ENCODE assay signal across 15 mouse cellular contexts in the genomic region with DNA sequence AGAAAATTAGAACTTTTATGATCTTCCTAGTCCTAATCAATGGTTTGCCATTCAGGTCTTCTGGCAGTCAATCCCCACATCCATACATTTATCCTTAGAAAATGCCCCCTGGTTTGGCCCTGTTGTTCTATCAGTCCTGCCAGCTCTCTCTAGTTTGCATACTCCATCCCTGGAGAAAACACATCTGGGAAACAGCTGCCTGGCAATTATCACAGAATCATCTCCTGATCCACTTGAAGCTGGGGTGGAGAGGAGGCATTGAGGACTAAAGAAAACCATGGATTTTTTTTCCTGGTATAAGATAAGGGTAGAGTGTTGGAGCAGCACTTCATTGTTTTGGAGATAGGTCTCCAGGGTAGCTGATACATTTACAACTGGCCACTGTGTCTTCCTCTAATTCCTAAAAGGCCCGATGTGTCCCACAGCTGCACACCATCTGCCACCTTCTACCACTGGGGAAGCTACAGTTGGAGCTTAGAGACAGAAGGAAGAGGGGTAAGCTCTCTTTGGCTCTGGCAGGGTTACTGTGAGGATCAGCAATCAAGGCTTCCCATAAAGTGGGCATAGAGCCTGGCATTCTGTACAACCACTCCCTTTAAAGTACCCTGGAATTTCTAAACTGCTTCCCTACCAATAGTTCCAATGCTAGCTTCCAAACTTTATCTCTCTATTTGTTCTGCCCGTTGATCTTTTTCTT. TPM values are rescaled to one million over a fixed set of nuclear protein-coding genes. Genes with fewer than 3 reads are reported as not detected.
A peak's percentile ranks its signal among the peaks of the same experiment; 100 is the strongest.
DNase-seq lines count a peak whose midpoint lies in the region; ATAC-seq and TF ChIP-seq lines count a peak whose summit lies in the region.
"Had no signal": no experiment of that assay in that cellular context is flagged by ENCODE, and none has a peak within 500 bp of the region (broad histone marks: within the 10 kb centered on the region; RNA-seq: fewer than 3 reads in every experiment).

No protein-coding gene starts in this region.

- no peak overlapping the region for H3K9ac ChIP-seq in heart, postnatal 0 days (replicated peaks; ENCODE audit: low read depth, low read length)
- no peak overlapping the region for H3K9ac ChIP-seq in heart, embryonic 12.5 days
- H3K9ac ChIP-seq in lung, embryonic 16.5 days (ENCODE audit: low read length): no peak overlapping the region
- H3K9ac ChIP-seq in embryonic facial prominence, embryonic 15.5 days: no peak overlapping the region
- no peak overlapping the region for H3K9ac ChIP-seq in stomach, embryonic 16.5 days (ENCODE audit: low read length)
- H3K9ac ChIP-seq: midbrain, embryonic 13.5 days had no signal

- peak overlapping the region; percentile 51; the same call in 1 of the 2 replicates for H3K27ac ChIP-seq in heart, postnatal 0 days (ENCODE audit: low read depth)
- no peak overlapping the region for H3K27ac ChIP-seq in heart, embryonic 12.5 days (ENCODE audit: poor library complexity, severe bottlenecking)
- H3K27ac ChIP-seq in lung, embryonic 16.5 days (ENCODE audit: low read length): peak overlapping the region; percentile 82
- H3K27ac ChIP-seq in embryonic facial prominence, embryonic 15.5 days (replicated peaks): peak overlapping the region; percentile 81
- H3K27ac ChIP-seq in stomach, embryonic 16.5 days (ENCODE audit: low read length): peak overlapping the region; percentile 80
- H3K27ac ChIP-seq: midbrain, embryonic 13.5 days had no signal

- H3K9me3 ChIP-seq in heart, postnatal 0 days (replicated peaks; ENCODE audit: control insufficient read depth, low read length): no peaks in the 10 kb centered on the region
- H3K9me3 ChIP-seq in heart, embryonic 12.5 days (replicated peaks): no peaks in the 10 kb centered on the region
- no peaks in the 10 kb centered on the region for H3K9me3 ChIP-seq in lung, embryonic 16.5 days (ENCODE audit: control insufficient read depth, low read length)
- no peaks in the 10 kb centered on the region for H3K9me3 ChIP-seq in embryonic facial prominence, embryonic 15.5 days (replicated peaks)
- no peaks in the 10 kb centered on the region for H3K9me3 ChIP-seq in stomach, embryonic 16.5 days (replicated peaks; ENCODE audit: control insufficient read depth, low read length)
- H3K9me3 ChIP-seq: midbrain, embryonic 13.5 days had no signal

- no peak for TF ChIP-seq POLR2A in lung, adult 2 months (IDR thresholded peaks at IDR 0.05; ENCODE audit: borderline replicate concordance, extremely low read depth, low read depth, low read length)

- TF ChIP-seq EP300 in heart, postnatal 0 days (IDR thresholded peaks at IDR 0.05; ENCODE audit: low read depth): no peak

- DNase-seq in heart, postnatal 0 days (ENCODE audit: low spot score): no peak
- DNase-seq in lung, adult 2 months: no peak
- no peak for DNase-seq in MN1 (ENCODE audit: low spot score)
- DNase-seq: adrenal gland, adult 2 months; cerebellum, adult 9-10 months; kidney, adult 18-20 months; kidney, postnatal 25 days; liver; right cerebral cortex, postnatal 4 days; thymus, postnatal 14 days had no signal

- TF ChIP-seq CTCF in heart, postnatal 0 days (IDR thresholded peaks at IDR 0.05; ENCODE audit: low read depth): no peak
- no peak for TF ChIP-seq CTCF in lung, adult 2 months (IDR thresholded peaks at IDR 0.05; ENCODE audit: insufficient read depth, low read length)

- H3K36me3 ChIP-seq in heart, postnatal 0 days (replicated peaks; ENCODE audit: control insufficient read depth, insufficient read depth, low read length): no peaks in the 10 kb centered on the region
- H3K36me3 ChIP-seq in heart, embryonic 12.5 days: no peaks in the 10 kb centered on the region
- no peaks in the 10 kb centered on the region for H3K36me3 ChIP-seq in lung, embryonic 16.5 days (ENCODE audit: control insufficient read depth, insufficient read depth, low read length)
- H3K36me3 ChIP-seq in embryonic facial prominence, embryonic 15.5 days: no peaks in the 10 kb centered on the region
- H3K36me3 ChIP-seq in stomach, embryonic 16.5 days (ENCODE audit: control insufficient read depth, insufficient read depth, low read length): no peaks in the 10 kb centered on the region
- H3K36me3 ChIP-seq: midbrain, embryonic 13.5 days had no signal

- H3K4me2 ChIP-seq in heart, postnatal 0 days (ENCODE audit: low read depth, low read length): no peak overlapping the region
- H3K4me2 ChIP-seq in heart, embryonic 12.5 days: no peak overlapping the region
- no peak overlapping the region for H3K4me2 ChIP-seq in lung, embryonic 16.5 days (ENCODE audit: low read depth, low read length)
- H3K4me2 ChIP-seq in embryonic facial prominence, embryonic 15.5 days (replicated peaks): no peak overlapping the region
- no peak overlapping the region for H3K4me2 ChIP-seq in stomach, embryonic 16.5 days (ENCODE audit: low read depth, low read length)
- H3K4me2 ChIP-seq: midbrain, embryonic 13.5 days had no signal

- H3K4me3 ChIP-seq in heart, postnatal 0 days (ENCODE audit: low read depth, low read length): no peak overlapping the region
- no peak overlapping the region for H3K4me3 ChIP-seq in heart, embryonic 12.5 days
- H3K4me3 ChIP-seq in lung, embryonic 16.5 days (ENCODE audit: low read length): no peak overlapping the region
- H3K4me3 ChIP-seq in lung, adult 2 months (replicated peaks; ENCODE audit: extremely low read depth, low read depth, low read length): no peak overlapping the region
- no peak overlapping the region for H3K4me3 ChIP-seq in embryonic facial prominence, embryonic 15.5 days (replicated peaks)
- no peak overlapping the region for H3K4me3 ChIP-seq in stomach, embryonic 16.5 days (replicated peaks; ENCODE audit: low read length)
- H3K4me3 ChIP-seq: midbrain, embryonic 13.5 days had no signal

- ATAC-seq in heart, postnatal 0 days (ENCODE audit: insufficient read depth, low read depth): no peak
- ATAC-seq in heart, embryonic 12.5 days (ENCODE audit: insufficient number of reproducible peaks, low FRiP score): no peak
- peak; percentile 12; the same call in 1 of the 2 replicates for ATAC-seq in lung, embryonic 16.5 days (ENCODE audit: low read depth)
- ATAC-seq in embryonic facial prominence, embryonic 15.5 days (ENCODE audit: insufficient number of reproducible peaks, low FRiP score, low TSS enrichment, low read depth): peak; percentile 71
- no peak for ATAC-seq in stomach, embryonic 16.5 days (ENCODE audit: insufficient read depth, low FRiP score)
- ATAC-seq: midbrain, embryonic 13.5 days had no signal

- H3K4me1 ChIP-seq in heart, postnatal 0 days (ENCODE audit: control insufficient read depth, insufficient read depth): peaks cover 24% of the 10 kb centered on the region
- H3K4me1 ChIP-seq in heart, embryonic 12.5 days (replicated peaks): peaks cover 50% of the 10 kb centered on the region
- peaks cover 23% of the 10 kb centered on the region for H3K4me1 ChIP-seq in lung, embryonic 16.5 days (replicated peaks; ENCODE audit: control insufficient read depth, insufficient read depth, low read length)
- peaks cover 8% of the 10 kb centered on the region for H3K4me1 ChIP-seq in lung, adult 2 months (ENCODE audit: control insufficient read depth, insufficient read depth, low read length)
- peaks cover 20% of the 10 kb centered on the region for H3K4me1 ChIP-seq in embryonic facial prominence, embryonic 15.5 days
- peaks cover 8% of the 10 kb centered on the region; the same call in 1 of the 2 replicates for H3K4me1 ChIP-seq in stomach, embryonic 16.5 days (ENCODE audit: control insufficient read depth, insufficient read depth, low read length)
- H3K4me1 ChIP-seq: midbrain, embryonic 13.5 days had no signal

- WGBS in heart, postnatal 0 days: 48% methylated on average over 2 of the region's 2 CpGs
- 45% methylated on average over 2 of the region's 2 CpGs for WGBS in heart, embryonic 12.5 days
- 58% methylated on average over 2 of the region's 2 CpGs for WGBS in lung, embryonic 16.5 days
- 54% methylated on average over 2 of the region's 2 CpGs for WGBS in lung, adult 2 months
- 29% methylated on average over 2 of the region's 2 CpGs for WGBS in embryonic facial prominence, embryonic 15.5 days
- 66% methylated on average over 2 of the region's 2 CpGs for WGBS in stomach, embryonic 16.5 days

- no peaks in the 10 kb centered on the region for H3K27me3 ChIP-seq in heart, postnatal 0 days (ENCODE audit: control insufficient read depth, insufficient read depth, low read length)
- no peaks in the 10 kb centered on the region for H3K27me3 ChIP-seq in heart, embryonic 12.5 days (replicated peaks)
- no peaks in the 10 kb centered on the region for H3K27me3 ChIP-seq in lung, embryonic 16.5 days (ENCODE audit: control insufficient read depth, insufficient read depth, low read depth, low read length)
- no peaks in the 10 kb centered on the region for H3K27me3 ChIP-seq in embryonic facial prominence, embryonic 15.5 days
- H3K27me3 ChIP-seq in stomach, embryonic 16.5 days (ENCODE audit: control insufficient read depth, insufficient read depth, low read length): no peaks in the 10 kb centered on the region
- H3K27me3 ChIP-seq: midbrain, embryonic 13.5 days had no signal

RNA-seq across cellular contexts. Expression of a gene that starts 9.2 kb away (rescaled TPM):
- total RNA-seq in heart, postnatal 0 days (2014; rRNA removed; ENCODE audit: low replicate concordance): 173 and 187 TPM in 2 replicates
- 116 and 128 TPM in 2 replicates for polyA plus RNA-seq in heart, postnatal 0 days (2015; fragmentation: Nextera tagmentation; extraction: Ambion mirVana)
- polyA plus RNA-seq in heart, embryonic 12.5 days (2016; fragmentation: Nextera tagmentation; extraction: Ambion mirVana): 86.2 and 91.5 TPM in 2 replicates
- 205 and 212 TPM in 2 replicates for polyA plus RNA-seq in lung, embryonic 16.5 days (2015; fragmentation: Nextera tagmentation; extraction: Ambion mirVana)
- polyA plus RNA-seq in lung, adult 2 months (2012; rRNA removed): 79.8 and 101 TPM in 2 replicates
- 124 and 138 TPM in 2 replicates for polyA plus RNA-seq in embryonic facial prominence, embryonic 15.5 days (2015; fragmentation: Nextera tagmentation; extraction: Ambion mirVana)
- 105 and 111 TPM in 2 replicates for polyA plus RNA-seq in stomach, embryonic 16.5 days (2015; fragmentation: Nextera tagmentation; extraction: Ambion mirVana)

Comparison
In these comparisons a context has a peak if more than half of its experiments do, and no peak if none do; other contexts are left out.
1. ATAC-seq: peak in lung, embryonic 16.5 days (single experiment) and embryonic facial prominence, embryonic 15.5 days (single experiment); none in heart, postnatal 0 days (single experiment), heart, embryonic 12.5 days (single experiment) and stomach, embryonic 16.5 days (single experiment).